Mouse (Mus musculus) embryonic facial prominence, embryonic 14.5 days (tissue): ENCODE data around the gene Meltf. TPM values are rescaled to one million over a fixed set of nuclear protein-coding genes. Genes with fewer than 3 reads are reported as not detected.
A peak's percentile ranks its signal among the peaks of the same experiment; 100 is the strongest.

Experiments used
- ATAC-seq: fragments of 200-750 bp; cut with Nextera tagmentation; 2 replicates; pipeline ENCODE4 v1.8.0; 2017; ENCODE audit warnings: low read depth, moderate number of reproducible peaks, moderate TSS enrichment
- DNase-seq: peaks from one replicate; pipeline ENCODE4 v3.0.0-alpha.2; 2015; ENCODE audit warnings: low spot score
- H3K27ac ChIP-seq: fragments of 300-500 bp; sonication (generic); replicated peaks from 2 replicates; pipeline ENCODE4 v1.5.1; 2014; ENCODE audit warnings: low read depth, mild to moderate bottlenecking, low read length, moderate library complexity
- H3K27me3 ChIP-seq: fragments of 300-500 bp; sonication (generic); replicated peaks from 2 replicates; pipeline ENCODE4 v1.6.1; 2014; ENCODE audit warnings: low read length; ENCODE audit not compliant: control insufficient read depth, insufficient read depth
- H3K36me3 ChIP-seq: fragments of 300-500 bp; sonication (generic); 2 replicates; pipeline ENCODE4 v1.6.1; 2014; ENCODE audit warnings: low read length, mixed read lengths; ENCODE audit not compliant: control insufficient read depth, insufficient read depth
- H3K4me1 ChIP-seq: fragments of 300-500 bp; sonication (generic); 2 replicates; pipeline ENCODE4 v1.6.1; 2014; ENCODE audit warnings: antibody characterized with exemption, low read length; ENCODE audit not compliant: control insufficient read depth, insufficient read depth
- H3K4me2 ChIP-seq: fragments of 300-500 bp; sonication (generic); 2 replicates; pipeline ENCODE4 v1.6.1; 2014; ENCODE audit warnings: low read depth, mild to moderate bottlenecking, low read length, moderate library complexity, mixed read lengths
- H3K4me3 ChIP-seq: fragments of 300-500 bp; sonication (generic); 2 replicates; pipeline ENCODE4 v1.5.1; 2014; ENCODE audit warnings: low read depth, mild to moderate bottlenecking, low read length
- H3K9ac ChIP-seq: fragments of 300-500 bp; sonication (generic); 2 replicates; pipeline ENCODE4 v1.6.1; 2014; ENCODE audit warnings: low read depth, mild to moderate bottlenecking, low read length, moderate library complexity, mixed read lengths
- H3K9me3 ChIP-seq: fragments of 300-500 bp; sonication (generic); 2 replicates; pipeline ENCODE4 v1.6.1; 2016; ENCODE audit warnings: low read length; ENCODE audit not compliant: control insufficient read depth
- WGBS: fragments of 180-500 bp; shearing (Covaris S2); extraction: QIAGEN DNeasy Blood & Tissue Kit; methylation state at CpG from one replicate; pipeline ENCODE4 v1.1.7; 2014; 5-methylcytosine and 5-hydroxymethylcytosine counted together
- polyA plus RNA-seq: library from polyadenylated mRNA; unstranded; fragments of >200 nt; fragmentation: Nextera tagmentation; extraction: Ambion mirVana; gene quantifications from 2 replicates; pipeline ENCODE4 v1.2.1, GENCODE M21; 2014

Meltf gene
- polyA plus RNA-seq: 2.1 and 3.1 TPM in 2 replicates

DNA sequence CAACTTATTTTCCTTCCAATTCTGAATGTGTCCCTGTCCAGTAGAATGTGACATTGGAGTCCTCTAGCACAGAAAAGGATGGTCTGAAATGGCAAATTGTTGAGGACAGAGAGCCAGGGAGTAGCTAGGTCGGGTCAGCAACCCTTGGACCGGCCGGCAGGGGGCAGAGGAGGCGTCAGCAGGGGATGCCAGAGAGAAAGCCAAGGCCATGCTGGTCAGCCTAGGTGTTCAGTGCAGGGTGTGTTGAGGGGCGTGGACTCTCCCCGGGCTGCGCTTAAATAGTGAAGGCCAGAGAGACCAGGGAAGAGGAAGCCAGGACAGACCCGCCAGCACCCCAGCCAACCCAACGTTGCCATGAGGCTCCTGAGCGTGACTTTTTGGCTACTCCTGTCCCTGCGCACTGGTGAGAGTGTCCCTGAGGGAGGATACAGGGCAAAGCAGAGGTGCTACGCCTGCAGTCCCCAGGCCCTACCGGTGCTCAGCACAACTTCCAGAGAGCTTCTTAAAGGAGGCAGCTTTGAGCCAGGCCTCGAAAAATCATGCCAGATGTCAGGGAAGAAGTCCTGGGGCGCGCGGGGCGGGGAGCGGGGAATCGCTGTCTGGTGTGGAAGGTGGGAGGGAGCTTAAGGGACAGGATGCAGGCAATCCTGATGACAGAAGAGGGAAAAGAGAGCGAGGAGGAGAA is at the start of gene Meltf:
TSS of gene Meltf (plus strand) at position 238 of the 685 bp plus-strand sequence.
- no peak within 1 kb of the TSS for H3K4me3 ChIP-seq
- H3K36me3 ChIP-seq: peaks cover 15% of the 10 kb centered on the region
- H3K4me1 ChIP-seq: peaks cover 10% of the 10 kb centered on the region
- H3K27ac ChIP-seq: no peak within 1 kb of the TSS
- no peaks in the 10 kb centered on the region for H3K27me3 ChIP-seq
- peak; percentile 71 for ATAC-seq
- no peaks in the 10 kb centered on the region for H3K9me3 ChIP-seq
- 21% methylated on average over 21 of the region's 21 CpGs for WGBS
- peak within 1 kb of the TSS; percentile 47 for H3K4me2 ChIP-seq
- H3K9ac ChIP-seq: peak within 1 kb of the TSS; percentile 30; the same call in 1 of the 2 replicates
- DNase-seq: peak; percentile 58

- H3K9ac ChIP-seq: no peak overlapping the region
- peaks cover 35% of the 10 kb centered on the region for H3K36me3 ChIP-seq
- no peak overlapping the region for H3K4me2 ChIP-seq
- H3K27me3 ChIP-seq: no peaks in the 10 kb centered on the region
- no peak overlapping the region for H3K27ac ChIP-seq
- DNase-seq: no peak
- no peak overlapping the region for H3K4me3 ChIP-seq
- no peaks in the 10 kb centered on the region for H3K9me3 ChIP-seq
- no peak for ATAC-seq
- 82% methylated on average over 4 of the region's 4 CpGs for WGBS
- H3K4me1 ChIP-seq: no peaks in the 10 kb centered on the region
Observed at GRCm38 (mm10) chr16:31830726-31831125, 47.9 kb upstream of the Meltf start.

DNA sequence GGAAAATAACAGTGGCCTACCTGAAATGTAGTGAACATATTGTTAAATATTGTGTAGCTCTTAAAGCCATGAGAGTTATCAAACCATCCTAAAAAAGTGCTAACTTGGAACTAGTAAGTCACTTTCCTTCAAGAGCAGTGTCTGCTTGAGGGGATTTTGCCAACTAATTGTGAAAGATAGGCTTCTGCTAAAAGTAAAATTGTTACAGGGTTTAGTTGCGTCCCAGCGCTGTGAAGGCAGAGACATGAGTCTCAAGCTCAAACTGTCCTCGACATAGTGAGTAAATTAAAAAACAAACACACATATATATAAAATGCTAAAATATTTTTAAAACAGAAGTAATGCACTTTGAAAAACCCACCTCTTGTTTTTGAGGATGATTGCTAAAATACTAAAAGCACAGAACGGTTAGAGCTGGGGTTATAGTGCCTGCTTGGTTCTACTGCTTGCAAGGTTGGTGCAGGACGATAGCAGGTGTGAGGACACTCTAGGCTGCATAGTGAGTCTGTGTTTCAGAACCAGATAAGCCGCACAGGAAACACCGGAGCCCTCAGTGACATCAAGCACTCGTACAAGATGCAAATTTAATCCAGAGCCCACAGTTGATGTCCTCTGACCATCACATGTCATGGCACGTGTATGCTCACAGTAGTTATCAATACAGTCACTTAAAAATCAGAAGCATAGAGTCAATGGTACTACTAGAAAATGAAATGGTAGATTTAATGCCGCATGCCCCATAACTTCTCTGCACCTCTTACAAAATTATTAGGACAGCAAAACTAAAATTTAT is 45.8 kb upstream of the Meltf start:
- H3K36me3 ChIP-seq: peaks cover 44% of the 10 kb centered on the region
- ATAC-seq: no peak
- WGBS: 92% methylated on average over 10 of the region's 10 CpGs

DNA sequence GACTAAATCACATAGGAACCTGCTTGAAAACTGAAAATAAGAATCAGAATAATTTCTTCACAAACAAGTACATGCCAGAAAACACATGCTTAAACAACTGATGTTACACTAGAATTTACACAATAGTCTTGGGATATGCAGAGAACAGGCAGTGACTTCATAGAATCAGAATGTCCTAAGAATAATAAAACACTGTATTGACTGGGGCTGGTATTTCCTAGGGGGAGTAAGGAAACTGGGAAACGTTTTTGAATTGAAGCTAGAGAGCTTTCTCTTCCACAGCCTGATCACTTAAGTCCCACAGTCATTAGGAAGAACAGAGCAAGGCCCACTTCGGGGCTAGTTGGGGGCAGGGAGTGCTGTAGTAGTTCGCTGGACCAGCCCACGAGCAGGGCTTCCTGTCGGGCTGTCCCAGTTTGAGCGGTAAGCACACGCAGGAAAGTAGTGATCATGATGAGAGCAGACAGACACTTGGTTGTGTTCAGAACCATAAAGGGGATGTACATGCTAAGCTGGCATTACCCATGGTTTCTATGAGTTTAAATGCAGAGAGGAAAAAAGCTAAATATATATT is 44.5 kb upstream of the Meltf start:
- H3K9me3 ChIP-seq: no peaks in the 10 kb centered on the region
- peak; percentile 41 for DNase-seq

More for the DNA sequence above, 45.8 kb upstream of the Meltf start:
- H3K27me3 ChIP-seq: no peaks in the 10 kb centered on the region
- H3K4me1 ChIP-seq: no peaks in the 10 kb centered on the region
- no peak overlapping the region for H3K4me2 ChIP-seq
- no peak overlapping the region for H3K27ac ChIP-seq
- H3K9ac ChIP-seq: no peak overlapping the region
- DNase-seq: no peak
- no peaks in the 10 kb centered on the region for H3K9me3 ChIP-seq
- no peak overlapping the region for H3K4me3 ChIP-seq

DNA sequence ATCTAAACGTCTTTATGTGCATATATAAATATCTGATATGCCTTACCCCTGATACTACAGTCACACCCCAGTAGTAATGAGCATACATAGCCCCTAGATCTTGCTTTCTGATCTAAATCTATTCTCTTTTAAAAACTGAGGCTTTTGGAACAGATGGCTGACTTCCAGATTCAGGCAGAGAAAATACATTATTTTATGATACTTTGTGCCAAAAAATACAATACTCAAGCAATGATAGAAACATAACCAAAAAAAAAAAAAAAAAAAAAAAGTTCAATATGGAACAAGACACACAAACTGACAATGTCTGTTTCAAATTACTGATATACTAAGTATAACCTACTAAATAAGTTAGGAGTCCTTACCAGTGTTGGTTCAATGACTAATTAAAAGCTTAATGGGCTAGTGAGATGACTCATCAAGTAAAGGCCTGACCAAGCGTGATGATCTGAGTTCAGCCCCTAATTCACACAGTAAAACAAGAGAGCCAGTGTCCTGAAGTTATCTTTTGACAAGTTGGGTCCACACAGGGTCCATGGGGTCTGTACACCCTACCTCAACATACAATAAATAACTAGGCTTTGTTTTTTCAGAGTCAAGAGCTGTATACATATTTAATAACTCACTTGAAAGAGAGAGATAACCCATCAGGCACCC is 43.8 kb upstream of the Meltf start:
- no peak overlapping the region for H3K4me2 ChIP-seq
- ATAC-seq (no peak), DNase-seq (peak; percentile 16)
- peaks cover 50% of the 10 kb centered on the region for H3K36me3 ChIP-seq
- 69% methylated on average over 2 of the region's 2 CpGs for WGBS
- no peaks in the 10 kb centered on the region for H3K9me3 ChIP-seq
- H3K27ac ChIP-seq: peak overlapping the region; percentile 67
- no peaks in the 10 kb centered on the region for H3K4me1 ChIP-seq
- no peak overlapping the region for H3K9ac ChIP-seq
- H3K27me3 ChIP-seq: no peaks in the 10 kb centered on the region
- H3K4me3 ChIP-seq: no peak overlapping the region

More for the DNA sequence above, 44.5 kb upstream of the Meltf start:
- peak; percentile 50; the same call in 1 of the 2 replicates for ATAC-seq
- no peak overlapping the region for H3K4me2 ChIP-seq
- H3K9ac ChIP-seq: no peak overlapping the region
- no peak overlapping the region for H3K4me3 ChIP-seq
- no peaks in the 10 kb centered on the region for H3K27me3 ChIP-seq
- WGBS: 48% methylated on average over 7 of the region's 7 CpGs
- no peaks in the 10 kb centered on the region for H3K4me1 ChIP-seq
- H3K27ac ChIP-seq: peak overlapping the region; percentile 67
- H3K36me3 ChIP-seq: peaks cover 50% of the 10 kb centered on the region

DNA sequence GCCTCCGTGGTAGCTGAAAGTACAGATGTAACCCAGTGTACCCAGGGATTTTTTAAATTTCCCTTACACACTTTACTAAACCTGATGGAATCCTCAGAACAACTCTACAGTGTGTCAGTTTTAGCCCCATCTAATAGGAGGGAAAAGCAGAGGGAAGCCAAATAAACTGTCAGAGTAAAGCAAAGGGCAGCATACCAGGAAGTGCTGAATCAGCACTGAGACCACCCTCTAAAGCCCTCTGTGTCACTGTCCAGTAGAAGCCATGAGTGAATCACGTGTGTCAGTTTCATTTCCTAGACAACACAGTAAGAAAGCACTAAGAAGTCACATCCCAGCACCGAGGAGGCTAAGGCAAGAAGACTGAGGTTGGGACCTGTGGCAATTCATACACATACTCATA is 41.2 kb upstream of the Meltf start:
- Histone ChIP-seq H3K9me3 (no peaks in the 10 kb centered on the region), H3K9ac (no peak overlapping the region), H3K4me2 (no peak overlapping the region), H3K27me3 (no peaks in the 10 kb centered on the region), H3K27ac (no peak overlapping the region), H3K4me1 (no peaks in the 10 kb centered on the region), H3K36me3 (peaks cover 36% of the 10 kb centered on the region), H3K4me3 (no peak overlapping the region)
- 84% methylated on average over 3 of the region's 3 CpGs for WGBS
- ATAC-seq (no peak), DNase-seq (no peak)

DNA sequence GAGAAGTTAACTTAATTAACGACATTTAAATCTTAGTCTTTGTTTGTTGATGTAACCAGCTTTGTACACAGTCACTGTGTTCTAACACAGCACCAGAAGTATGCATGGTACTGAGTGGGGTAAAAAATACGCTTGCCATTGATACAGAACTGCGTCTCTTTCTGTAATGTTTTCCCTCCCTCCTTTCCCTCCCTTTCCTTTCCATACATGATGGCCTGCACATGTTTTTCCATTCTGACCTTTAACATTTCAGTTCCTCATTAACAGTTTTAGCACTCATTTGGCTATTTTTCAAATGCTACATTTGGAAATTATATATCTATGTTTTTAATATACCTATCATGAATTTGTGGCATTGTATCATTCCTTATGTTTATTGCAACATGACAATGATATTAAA is 34.4 kb upstream of the Meltf start:
- Histone ChIP-seq H3K9ac (no peak overlapping the region), H3K9me3 (no peaks in the 10 kb centered on the region), H3K4me1 (no peaks in the 10 kb centered on the region), H3K4me2 (no peak overlapping the region), H3K36me3 (peaks cover 23% of the 10 kb centered on the region), H3K27ac (no peak overlapping the region), H3K4me3 (no peak overlapping the region), H3K27me3 (no peaks in the 10 kb centered on the region)
- ATAC-seq: no peak
- WGBS: 82% methylated on average over 3 of the region's 3 CpGs
- no peak for DNase-seq

DNA sequence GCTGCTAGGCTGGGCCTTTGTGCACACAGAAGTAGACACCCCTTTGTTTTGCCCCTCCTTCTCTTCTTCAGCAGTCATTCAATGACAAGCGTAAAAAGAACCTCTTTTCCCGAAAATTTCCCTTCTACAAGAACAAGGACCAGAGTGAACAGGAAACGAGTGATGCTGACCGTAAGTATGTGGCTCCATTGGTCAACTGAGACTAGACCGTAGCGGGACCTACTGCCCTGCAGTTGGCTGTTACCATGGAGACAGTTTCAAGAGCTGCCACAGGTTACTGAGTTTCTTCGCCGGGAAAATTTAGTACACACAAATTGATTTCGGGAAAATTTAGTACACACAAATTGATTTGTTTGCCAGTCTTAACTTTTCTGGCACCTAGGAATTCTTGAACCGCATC is 31.8 kb upstream of the Meltf start:
- WGBS: 78% methylated on average over 10 of the region's 10 CpGs

More for the DNA sequence above, 31.8 kb upstream of the Meltf start:
- Histone ChIP-seq H3K4me1 (no peaks in the 10 kb centered on the region), H3K27ac (no peak overlapping the region), H3K27me3 (no peaks in the 10 kb centered on the region), H3K9me3 (no peaks in the 10 kb centered on the region), H3K4me3 (no peak overlapping the region), H3K4me2 (no peak overlapping the region), H3K36me3 (peaks cover 22% of the 10 kb centered on the region), H3K9ac (no peak overlapping the region)
- DNase-seq (no peak), ATAC-seq (no peak)
